Mouse (Mus musculus) liver, embryonic 15.5 days (tissue): ENCODE measurements around the gene Hnrnpd. TPM values are rescaled to one million over a fixed set of nuclear protein-coding genes. Genes with fewer than 3 reads are reported as not detected.

Source experiments
- ATAC-seq: fragments of 200-750 bp; cut with Nextera tagmentation; 2 replicates; pipeline ENCODE4 v1.8.0; 2017; ENCODE audit warnings: moderate number of reproducible peaks, mild to moderate bottlenecking, moderate library complexity; ENCODE audit not compliant: insufficient read depth
- H3K27ac ChIP-seq: fragments of 300-500 bp; sonication (generic); replicated peaks from 2 replicates; pipeline ENCODE4 v1.5.1; 2015; ENCODE audit warnings: mild to moderate bottlenecking, inconsistent platforms
- H3K27me3 ChIP-seq: fragments of 300-500 bp; sonication (generic); 2 replicates; pipeline ENCODE4 v1.6.1; 2015; ENCODE audit warnings: mild to moderate bottlenecking, inconsistent platforms
- H3K36me3 ChIP-seq: fragments of 300-500 bp; sonication (generic); replicated peaks from 2 replicates; pipeline ENCODE4 v1.6.1; 2015; ENCODE audit warnings: moderate library complexity, mild to moderate bottlenecking, inconsistent platforms
- H3K4me1 ChIP-seq: fragments of 300-500 bp; sonication (generic); replicated peaks from 2 replicates; pipeline ENCODE4 v1.6.1; 2015; ENCODE audit warnings: inconsistent platforms
- H3K4me2 ChIP-seq: fragments of 300-500 bp; sonication (generic); 2 replicates; pipeline ENCODE4 v1.6.1; 2015; ENCODE audit warnings: moderate library complexity, mild to moderate bottlenecking, inconsistent platforms
- H3K4me3 ChIP-seq: fragments of 300-500 bp; sonication (generic); replicated peaks from 2 replicates; pipeline ENCODE4 v1.5.1; 2015; ENCODE audit warnings: mild to moderate bottlenecking, inconsistent platforms
- H3K9ac ChIP-seq: fragments of 300-500 bp; sonication (generic); 2 replicates; pipeline ENCODE4 v1.6.1; 2015; ENCODE audit warnings: moderate library complexity, mild to moderate bottlenecking, inconsistent platforms
- H3K9me3 ChIP-seq: fragments of 300-500 bp; sonication (generic); replicated peaks from 2 replicates; pipeline ENCODE4 v1.6.1; 2016; ENCODE audit warnings: inconsistent platforms
- WGBS: fragments of 180-500 bp; shearing (Covaris S2); methylation state at CpG from one replicate; pipeline ENCODE4 v1.1.7; 2015; ENCODE audit warnings: mixed read lengths; ENCODE audit not compliant: insufficient replicate concordance; 5-methylcytosine and 5-hydroxymethylcytosine counted together
- polyA plus RNA-seq: library from polyadenylated mRNA; unstranded; fragments of >200 nt; fragmentation: Nextera tagmentation; extraction: Ambion mirVana; gene quantifications from 2 replicates; pipeline ENCODE4 v1.2.1, GENCODE M21; 2015

The Hnrnpd gene
- 70.5 and 75.0 TPM in 2 replicates for polyA plus RNA-seq

- Histone ChIP-seq H3K9me3 (no peaks in the 10 kb centered on the region), H3K27ac (peak within 1 kb of the TSS; percentile 96), H3K4me1 (peaks cover 45% of the 10 kb centered on the region), H3K36me3 (peaks cover 20% of the 10 kb centered on the region; the same call in 1 of the 2 replicates), H3K4me3 (peak within 1 kb of the TSS; percentile 95), H3K4me2 (peak within 1 kb of the TSS; percentile 91), H3K27me3 (no peaks in the 10 kb centered on the region), H3K9ac (peak within 1 kb of the TSS; percentile 96)
- peak; percentile 95 for ATAC-seq
- WGBS, result under 1% methylated on average over 91 of the region's 97 CpGs
Measured at GRCm38 (mm10) chr5:99978699-99979442, at the start of gene Hnrnpd, which contains the start of gene 4930524J08Rik. TSS of gene Hnrnpd (minus strand) at chr5:99978938. TSS of gene 4930524J08Rik (plus strand) at chr5:99979061.

- no peaks in the 10 kb centered on the region for H3K36me3 ChIP-seq
- H3K27me3 ChIP-seq, result no peaks in the 10 kb centered on the region
- H3K4me1 ChIP-seq, result peaks cover 21% of the 10 kb centered on the region
- H3K4me2 ChIP-seq, result no peak overlapping the region
- no peaks in the 10 kb centered on the region for H3K9me3 ChIP-seq
- no peak overlapping the region for H3K4me3 ChIP-seq
- H3K27ac ChIP-seq, result no peak overlapping the region
- no peak for ATAC-seq
- WGBS, result 31% methylated on average over 1 of the region's 1 CpGs
- no peak overlapping the region for H3K9ac ChIP-seq
Measured at GRCm38 (mm10) chr5:100024868-100025267, 46.1 kb upstream of the Hnrnpd start.

GRCm38 (mm10) chr5:100024403-100024802 lies 45.7 kb upstream of the Hnrnpd start:
- Histone ChIP-seq H3K4me1 (peaks cover 24% of the 10 kb centered on the region), H3K9ac (no peak overlapping the region), H3K36me3 (no peaks in the 10 kb centered on the region), H3K4me3 (no peak overlapping the region), H3K9me3 (no peaks in the 10 kb centered on the region), H3K4me2 (no peak overlapping the region), H3K27me3 (no peaks in the 10 kb centered on the region), H3K27ac (no peak overlapping the region)
- ATAC-seq, result no peak
- WGBS, result 56% methylated on average over 5 of the region's 5 CpGs

GRCm38 (mm10) chr5:100020089-100020488 lies 41.4 kb upstream of the Hnrnpd start:
- no peaks in the 10 kb centered on the region for H3K27me3 ChIP-seq
- no peaks in the 10 kb centered on the region for H3K9me3 ChIP-seq
- no peaks in the 10 kb centered on the region for H3K36me3 ChIP-seq
- H3K4me2 ChIP-seq, result no peak overlapping the region
- H3K27ac ChIP-seq, result no peak overlapping the region
- H3K4me3 ChIP-seq, result no peak overlapping the region
- peak; percentile 71 for ATAC-seq
- H3K9ac ChIP-seq, result no peak overlapping the region
- peaks cover 24% of the 10 kb centered on the region for H3K4me1 ChIP-seq

GRCm38 (mm10) chr5:100012599-100012998 lies 33.9 kb upstream of the Hnrnpd start:
- Histone ChIP-seq H3K4me1 (no peaks in the 10 kb centered on the region), H3K27ac (no peak overlapping the region), H3K27me3 (no peaks in the 10 kb centered on the region), H3K4me2 (no peak overlapping the region), H3K4me3 (no peak overlapping the region), H3K9me3 (no peaks in the 10 kb centered on the region), H3K36me3 (no peaks in the 10 kb centered on the region), H3K9ac (no peak overlapping the region)
- no peak for ATAC-seq
- WGBS, result 76% methylated on average over 9 of the region's 9 CpGs

GRCm38 (mm10) chr5:100008485-100008884 lies 29.7 kb upstream of the Hnrnpd start:
- Histone ChIP-seq H3K4me3 (no peak overlapping the region), H3K4me1 (peaks cover 24% of the 10 kb centered on the region), H3K27me3 (no peaks in the 10 kb centered on the region), H3K27ac (no peak overlapping the region), H3K36me3 (no peaks in the 10 kb centered on the region), H3K9ac (no peak overlapping the region), H3K4me2 (no peak overlapping the region), H3K9me3 (no peaks in the 10 kb centered on the region)
- ATAC-seq, result no peak
- WGBS, result 45% methylated on average over 3 of the region's 3 CpGs

GRCm38 (mm10) chr5:100007040-100007375 lies 28.3 kb upstream of the Hnrnpd start:
- Histone ChIP-seq H3K27me3 (no peaks in the 10 kb centered on the region), H3K27ac (no peak overlapping the region), H3K9ac (no peak overlapping the region), H3K4me2 (no peak overlapping the region), H3K36me3 (no peaks in the 10 kb centered on the region), H3K4me1 (peaks cover 24% of the 10 kb centered on the region), H3K4me3 (no peak overlapping the region), H3K9me3 (no peaks in the 10 kb centered on the region)
- WGBS, result 81% methylated on average over 4 of the region's 4 CpGs
- no peak for ATAC-seq

- no peaks in the 10 kb centered on the region for H3K36me3 ChIP-seq
- no peaks in the 10 kb centered on the region for H3K9me3 ChIP-seq
- WGBS, result 43% methylated on average over 4 of the region's 4 CpGs
- H3K4me1 ChIP-seq, result peaks cover 24% of the 10 kb centered on the region
- H3K4me3 ChIP-seq, result no peak overlapping the region
- no peaks in the 10 kb centered on the region for H3K27me3 ChIP-seq
- peak; percentile 40 for ATAC-seq
- H3K4me2 ChIP-seq, result no peak overlapping the region
- no peak overlapping the region for H3K27ac ChIP-seq
- H3K9ac ChIP-seq, result no peak overlapping the region
Measured at GRCm38 (mm10) chr5:100006324-100007039, 27.7 kb upstream of the Hnrnpd start.

GRCm38 (mm10) chr5:100005896-100006295 lies 27.2 kb upstream of the Hnrnpd start:
- no peaks in the 10 kb centered on the region for H3K27me3 ChIP-seq
- H3K4me2 ChIP-seq, result 0 out of 2 replicates have a peak overlapping the region, but pooled peaks have one; percentile 11
- H3K4me1 ChIP-seq, result peaks cover 24% of the 10 kb centered on the region
- H3K36me3 ChIP-seq, result no peaks in the 10 kb centered on the region
- H3K9me3 ChIP-seq, result no peaks in the 10 kb centered on the region
- no peak overlapping the region for H3K4me3 ChIP-seq
- WGBS, result 68% methylated on average over 6 of the region's 6 CpGs
- H3K27ac ChIP-seq, result peak overlapping the region; percentile 29; the same call in 1 of the 2 replicates
- ATAC-seq, result no peak
- no peak overlapping the region for H3K9ac ChIP-seq

- WGBS, result 45% methylated on average over 3 of the region's 3 CpGs
- no peaks in the 10 kb centered on the region for H3K9me3 ChIP-seq
- H3K4me1 ChIP-seq, result peaks cover 25% of the 10 kb centered on the region
- H3K4me3 ChIP-seq, result no peak overlapping the region
- peak overlapping the region; percentile 29; the same call in 1 of the 2 replicates for H3K27ac ChIP-seq
- H3K27me3 ChIP-seq, result no peaks in the 10 kb centered on the region
- no peak overlapping the region for H3K9ac ChIP-seq
- 0 out of 2 replicates have a peak overlapping the region, but pooled peaks have one; percentile 11 for H3K4me2 ChIP-seq
- ATAC-seq, result peak; percentile 66
- no peaks in the 10 kb centered on the region for H3K36me3 ChIP-seq
Measured at GRCm38 (mm10) chr5:100005431-100005830, 26.7 kb upstream of the Hnrnpd start.

GRCm38 (mm10) chr5:100003895-100004294 lies 25.2 kb upstream of the Hnrnpd start:
- H3K9me3 ChIP-seq, result no peaks in the 10 kb centered on the region
- no peak overlapping the region for H3K4me3 ChIP-seq
- H3K27me3 ChIP-seq, result no peaks in the 10 kb centered on the region
- no peak overlapping the region for H3K27ac ChIP-seq
- 68% methylated on average over 4 of the region's 4 CpGs for WGBS
- no peak overlapping the region for H3K9ac ChIP-seq
- peaks cover 29% of the 10 kb centered on the region for H3K4me1 ChIP-seq
- no peak for ATAC-seq
- no peak overlapping the region for H3K4me2 ChIP-seq
- H3K36me3 ChIP-seq, result no peaks in the 10 kb centered on the region
